Comparison of ENCODE assay signal across 8 mouse cellular contexts in genomic region chr9:21002627-21003551, GRCm38 (mm10). TPM values are rescaled to one million over a fixed set of nuclear protein-coding genes. Genes with fewer than 3 reads are reported as not detected.
DNase-seq lines count a peak whose midpoint lies in the region; ATAC-seq and TF ChIP-seq lines count a peak whose summit lies in the region.

Gene Mrpl4, plus strand, starts transcription at chr9:21002738.

- no peaks in the 10 kb centered on the region for H3K9me3 ChIP-seq in CH12.LX (replicated peaks; ENCODE audit: low read length)
- no peaks in the 10 kb centered on the region for H3K9me3 ChIP-seq in forebrain, embryonic 12.5 days
- H3K9me3 ChIP-seq in heart, postnatal 0 days (replicated peaks; ENCODE audit: control insufficient read depth, low read length): no peaks in the 10 kb centered on the region
- H3K9me3 ChIP-seq in liver, embryonic 16.5 days (replicated peaks; ENCODE audit: control insufficient read depth, low read length): no peaks in the 10 kb centered on the region
- H3K9me3 ChIP-seq in neural tube, embryonic 13.5 days: no peaks in the 10 kb centered on the region

- TF ChIP-seq CTCF in CH12.LX (conservative IDR thresholded peaks at IDR 0.05 in 1 of 2, IDR thresholded peaks at IDR 0.05 in 1 of 2; ENCODE audit: low read depth in 2 of 2, low read length in 2 of 2): peak in 1 of 2 experiments; percentile 37; a peak in 2 of 4 replicates
- TF ChIP-seq CTCF in heart, postnatal 0 days (IDR thresholded peaks at IDR 0.05; ENCODE audit: low read depth): no peak
- no peak for TF ChIP-seq CTCF in testis, adult 2 months (IDR thresholded peaks at IDR 0.05; ENCODE audit: control insufficient read depth, insufficient read depth, insufficient replicate concordance, low read depth, low read length)

- 0 out of 2 replicates have a peak within 1 kb of the TSS, but pooled peaks have one; percentile 2 for H3K27ac ChIP-seq in CH12.LX (ENCODE audit: insufficient read depth, low read depth)
- H3K27ac ChIP-seq in forebrain, embryonic 12.5 days: peak within 1 kb of the TSS; percentile 68
- H3K27ac ChIP-seq in heart, postnatal 0 days (ENCODE audit: low read depth): peak within 1 kb of the TSS; percentile 76
- peak within 1 kb of the TSS; percentile 92 for H3K27ac ChIP-seq in liver, embryonic 16.5 days (ENCODE audit: low read length)
- peak within 1 kb of the TSS; percentile 86 for H3K27ac ChIP-seq in neural tube, embryonic 13.5 days (replicated peaks)
- H3K27ac ChIP-seq in testis, adult 2 months (ENCODE audit: control insufficient read depth, insufficient read depth, low read depth, low read length): peak within 1 kb of the TSS; percentile 90

- peak; percentile 89 for ATAC-seq in forebrain, embryonic 12.5 days (ENCODE audit: low FRiP score)
- peak; percentile 87 for ATAC-seq in heart, postnatal 0 days (ENCODE audit: insufficient read depth, low read depth)
- peak; percentile 84 for ATAC-seq in liver, embryonic 16.5 days (ENCODE audit: low read depth)
- ATAC-seq in neural tube, embryonic 13.5 days (ENCODE audit: low read depth): peak; percentile 93

- dilution Hi-C loops in CH12.LX (cut with MboI; ENCODE audit: extremely low pct_ligation_motif_present, extremely low pct_unique_long_range_greater_than_20kb, low sequenced_read_pairs): no loop called here

- peaks cover 2 to 17% of the 10 kb centered on the region in 2 experiments; a peak in 3 of 4 replicates for H3K4me1 ChIP-seq in CH12.LX (ENCODE audit: control insufficient read depth in 1 of 2, insufficient read depth in 2 of 2)
- peaks cover 12% of the 10 kb centered on the region for H3K4me1 ChIP-seq in forebrain, embryonic 12.5 days
- H3K4me1 ChIP-seq in heart, postnatal 0 days (ENCODE audit: control insufficient read depth, insufficient read depth): no peaks in the 10 kb centered on the region
- H3K4me1 ChIP-seq in liver, embryonic 16.5 days (ENCODE audit: control insufficient read depth, low read depth, low read length): peaks cover 16% of the 10 kb centered on the region
- peaks cover 15% of the 10 kb centered on the region for H3K4me1 ChIP-seq in neural tube, embryonic 13.5 days (replicated peaks)
- peaks cover 3% of the 10 kb centered on the region; the same call in 1 of the 2 replicates for H3K4me1 ChIP-seq in testis, adult 2 months (ENCODE audit: control insufficient read depth, insufficient read depth, low read length)

- TF ChIP-seq EP300 in CH12.LX (IDR thresholded peaks at IDR 0.05; ENCODE audit: low read length): no peak
- TF ChIP-seq EP300 in heart, postnatal 0 days (IDR thresholded peaks at IDR 0.05; ENCODE audit: low read depth): no peak

- TF ChIP-seq RAD21 in CH12.LX (IDR thresholded peaks at IDR 0.05; ENCODE audit: low read depth, low read length): no peak; the same call in 1 of the 2 replicates

- DNase-seq in CH12.LX (ENCODE audit: extremely low read depth): peak; percentile 88
- peak; percentile 79 for DNase-seq in c-Kit-positive CD71-positive TER-119-negative erythroid progenitor cells, embryonic 14.5 days (ENCODE audit: low read depth)
- DNase-seq in heart, postnatal 0 days (ENCODE audit: low spot score): peak; percentile 69
- DNase-seq in kidney, postnatal 4 days: peak; percentile 94 to 95

- peaks cover 30 to 36% of the 10 kb centered on the region in 2 experiments for H3K36me3 ChIP-seq in CH12.LX (replicated peaks in 1 of 2; ENCODE audit: control insufficient read depth in 1 of 2, insufficient read depth in 1 of 2, low read length in 1 of 2)
- H3K36me3 ChIP-seq in forebrain, embryonic 12.5 days (replicated peaks): peaks cover 33% of the 10 kb centered on the region
- H3K36me3 ChIP-seq in heart, postnatal 0 days (replicated peaks; ENCODE audit: control insufficient read depth, insufficient read depth, low read length): peaks cover 37% of the 10 kb centered on the region
- H3K36me3 ChIP-seq in liver, embryonic 16.5 days (ENCODE audit: control insufficient read depth, insufficient read depth): peaks cover 10% of the 10 kb centered on the region
- peaks cover 35% of the 10 kb centered on the region for H3K36me3 ChIP-seq in neural tube, embryonic 13.5 days
- peaks cover 2% of the 10 kb centered on the region; the same call in 1 of the 2 replicates for H3K36me3 ChIP-seq in testis, adult 2 months (ENCODE audit: control insufficient read depth, insufficient read depth, low read length)

- no peaks in the 10 kb centered on the region for H3K27me3 ChIP-seq in CH12.LX (replicated peaks)
- no peaks in the 10 kb centered on the region for H3K27me3 ChIP-seq in forebrain, embryonic 12.5 days
- no peaks in the 10 kb centered on the region for H3K27me3 ChIP-seq in heart, postnatal 0 days (ENCODE audit: control insufficient read depth, insufficient read depth, low read length)
- H3K27me3 ChIP-seq in liver, embryonic 16.5 days (ENCODE audit: control insufficient read depth, insufficient read depth, low read depth, low read length): no peaks in the 10 kb centered on the region
- no peaks in the 10 kb centered on the region for H3K27me3 ChIP-seq in neural tube, embryonic 13.5 days
- no peaks in the 10 kb centered on the region for H3K27me3 ChIP-seq in testis, adult 2 months (ENCODE audit: control insufficient read depth, insufficient read depth, low read length)

- TF ChIP-seq POLR2A in CH12.LX (IDR thresholded peaks at IDR 0.05; ENCODE audit: low read depth, low read length): peak; percentile 92
- peak; percentile 91 for TF ChIP-seq POLR2A in testis, adult 2 months (IDR thresholded peaks at IDR 0.05; ENCODE audit: control insufficient read depth, low read depth, low read length)

- H3K4me3 ChIP-seq in CH12.LX (replicated peaks in 1 of 3; ENCODE audit: low read depth in 2 of 3, low read length in 2 of 3, poor library complexity in 1 of 3): peak within 1 kb of the TSS; percentile 69 to 93 (median 85)
- H3K4me3 ChIP-seq in forebrain, embryonic 12.5 days (replicated peaks): peak within 1 kb of the TSS; percentile 84
- H3K4me3 ChIP-seq in heart, postnatal 0 days (ENCODE audit: low read depth, low read length): peak within 1 kb of the TSS; percentile 82
- H3K4me3 ChIP-seq in liver, embryonic 16.5 days (ENCODE audit: low read depth, low read length): peak within 1 kb of the TSS; percentile 93
- peak within 1 kb of the TSS; percentile 77 for H3K4me3 ChIP-seq in neural tube, embryonic 13.5 days
- H3K4me3 ChIP-seq in testis, adult 2 months (ENCODE audit: control insufficient read depth, low read depth, low read length): peak within 1 kb of the TSS; percentile 99

- H3K79me2 ChIP-seq in CH12.LX (replicated peaks; ENCODE audit: control insufficient read depth, extremely low read depth, insufficient read depth, poor library complexity, severe bottlenecking): peaks cover 11% of the 10 kb centered on the region

- H3K4me2 ChIP-seq in CH12.LX (ENCODE audit: insufficient read depth, low read depth, poor library complexity, severe bottlenecking): peak within 1 kb of the TSS; percentile 85
- peak within 1 kb of the TSS; percentile 83 for H3K4me2 ChIP-seq in forebrain, embryonic 12.5 days
- H3K4me2 ChIP-seq in heart, postnatal 0 days (ENCODE audit: low read depth, low read length): peak within 1 kb of the TSS; percentile 88
- peak within 1 kb of the TSS; percentile 93 for H3K4me2 ChIP-seq in liver, embryonic 16.5 days (ENCODE audit: low read depth, low read length)
- H3K4me2 ChIP-seq in neural tube, embryonic 13.5 days: peak within 1 kb of the TSS; percentile 69

- in situ Hi-C loops in CH12.LX (cut with MboI; ENCODE audit: low pct_ligation_motif_present, low pct_unique_long_range_greater_than_20kb, low sequenced_read_pairs): loop anchor here (5.0 kb wide), 2 partner anchors 56 to 101 kb away; no protein-coding TSS in a partner anchor

- H3K9ac ChIP-seq in CH12.LX (ENCODE audit: insufficient read depth, low read depth): peak within 1 kb of the TSS; percentile 85
- peak within 1 kb of the TSS; percentile 76 for H3K9ac ChIP-seq in forebrain, embryonic 12.5 days
- peak within 1 kb of the TSS; percentile 87 for H3K9ac ChIP-seq in heart, postnatal 0 days (replicated peaks; ENCODE audit: low read depth, low read length)
- H3K9ac ChIP-seq in liver, embryonic 16.5 days (ENCODE audit: low read depth, low read length): peak within 1 kb of the TSS; percentile 83
- H3K9ac ChIP-seq in neural tube, embryonic 13.5 days: peak within 1 kb of the TSS; percentile 84

- under 1% methylated on average over 68 of the region's 72 CpGs for WGBS in forebrain, embryonic 12.5 days
- under 1% methylated on average over 72 of the region's 72 CpGs for WGBS in heart, postnatal 0 days
- WGBS in liver, embryonic 16.5 days (ENCODE audit: insufficient replicate concordance): under 1% methylated on average over 72 of the region's 72 CpGs
- under 1% methylated on average over 72 of the region's 72 CpGs for WGBS in neural tube, embryonic 13.5 days

TF ChIP-seq in CH12.LX, 34 proteins besides CTCF, POLR2A, EP300 and RAD21 (continues in another document):
- TF ChIP-seq SMC3 (IDR thresholded peaks at IDR 0.05; ENCODE audit: low read depth, low read length): peak; percentile 23; the same call in 1 of the 2 replicates
- no peak for TF ChIP-seq CHD1 (IDR thresholded peaks at IDR 0.05; ENCODE audit: low read depth, low read length)
- no peak for TF ChIP-seq RCOR1 (conservative IDR thresholded peaks at IDR 0.05; ENCODE audit: low read depth, low read length)
- TF ChIP-seq ZKSCAN1 (IDR thresholded peaks at IDR 0.05; ENCODE audit: borderline replicate concordance, low read depth, low read length): no peak
- TF ChIP-seq KAT2A (IDR thresholded peaks at IDR 0.05; ENCODE audit: insufficient replicate concordance, low read length): peak; percentile 79; the same call in 1 of the 2 replicates
- TF ChIP-seq MAX (IDR thresholded peaks at IDR 0.05; ENCODE audit: low read length): no peak; the same call in 1 of the 2 replicates
- no peak for TF ChIP-seq USF2 (conservative IDR thresholded peaks at IDR 0.05; ENCODE audit: low read depth, low read length)
- peak; percentile 96 for TF ChIP-seq NELFE (IDR thresholded peaks at IDR 0.05; ENCODE audit: low read depth, low read length)
- no peak for TF ChIP-seq ZC3H11A (IDR thresholded peaks at IDR 0.05; ENCODE audit: low read depth, low read length)
- TF ChIP-seq GABPA (IDR thresholded peaks at IDR 0.05; ENCODE audit: insufficient replicate concordance, low read depth, low read length): peak; percentile 66; the same call in 1 of the 2 replicates
- TF ChIP-seq MXI1 (IDR thresholded peaks at IDR 0.05; ENCODE audit: low read depth, low read length): peak; percentile 91

RNA-seq across cellular contexts. Expression of gene Mrpl4, which starts in this region (rescaled TPM):
- total RNA-seq in CH12.LX (2012; rRNA removed): 98.7 and 103 TPM in 2 replicates
- 42.1 and 43.9 TPM in 2 replicates for total RNA-seq in CH12.LX (2014; rRNA removed)
- polyA plus RNA-seq in CH12.LX (2012; ENCODE audit: insufficient read length, low read depth): 83.6 and 94.8 TPM in 2 replicates
- 110 and 111 TPM in 2 replicates for polyA plus RNA-seq in forebrain, embryonic 12.5 days (2016; fragmentation: Nextera tagmentation; extraction: Ambion mirVana)
- total RNA-seq in heart, postnatal 0 days (2014; rRNA removed; ENCODE audit: low replicate concordance): 239 and 285 TPM in 2 replicates
- 193 and 195 TPM in 2 replicates for polyA plus RNA-seq in heart, postnatal 0 days (2015; fragmentation: Nextera tagmentation; extraction: Ambion mirVana)
- polyA plus RNA-seq in liver, embryonic 16.5 days (2015; fragmentation: Nextera tagmentation; extraction: Ambion mirVana): 58.0 and 59.8 TPM in 2 replicates
- 105 and 110 TPM in 2 replicates for polyA plus RNA-seq in neural tube, embryonic 13.5 days (2015; fragmentation: Nextera tagmentation; extraction: Ambion mirVana)
- 45.1 and 51.5 TPM in 2 replicates for polyA plus RNA-seq in testis, adult 2 months (2012; rRNA removed)

Comparison
In these comparisons a context has a peak if more than half of its experiments do, and no peak if none do; other contexts are left out.
1. Peak in every context shown above with its lines: DNase-seq, ATAC-seq, H3K4me3 ChIP-seq and H3K27ac ChIP-seq.
2. H3K27ac ChIP-seq: peak in every context shown above with its lines; median percentile 92 in liver, embryonic 16.5 days; 90 in testis, adult 2 months; 86 in neural tube, embryonic 13.5 days; 76 in heart, postnatal 0 days; 68 in forebrain, embryonic 12.5 days; 2 in CH12.LX.